Mouse (Mus musculus) limb, embryonic 11.5 days (tissue): ENCODE measurements around the gene Tbc1d21. TPM values are rescaled to one million over a fixed set of nuclear protein-coding genes. Genes with fewer than 3 reads are reported as not detected.
A peak's percentile ranks its signal among the peaks of the same experiment; 100 is the strongest.

Source experiments
- ATAC-seq: fragments of 200-750 bp; cut with Nextera tagmentation; 2 replicates; pipeline ENCODE4 v1.8.0; 2017; ENCODE audit warnings: low read depth; ENCODE audit not compliant: insufficient number of reproducible peaks, low FRiP score, low TSS enrichment
- DNase-seq: peaks from one replicate; pipeline ENCODE4 v3.0.0-alpha.2; 2015; ENCODE audit warnings: low spot score
- H3K27ac ChIP-seq: fragments of 300-500 bp; sonication (generic); replicated peaks from 2 replicates; pipeline ENCODE4 v1.5.1; 2014; ENCODE audit warnings: low read depth, mild to moderate bottlenecking, low read length
- H3K27me3 ChIP-seq: fragments of 300-500 bp; sonication (generic); 2 replicates; pipeline ENCODE4 v1.6.1; 2014; ENCODE audit warnings: mild to moderate bottlenecking, low read length, mixed read lengths; ENCODE audit not compliant: control insufficient read depth, insufficient read depth
- H3K36me3 ChIP-seq: fragments of 300-500 bp; sonication (generic); 2 replicates; pipeline ENCODE4 v1.6.1; 2014; ENCODE audit warnings: mild to moderate bottlenecking, low read length, moderate library complexity, mixed read lengths; ENCODE audit not compliant: control insufficient read depth, insufficient read depth
- H3K4me1 ChIP-seq: fragments of 300-500 bp; sonication (generic); 2 replicates; pipeline ENCODE4 v1.6.1; 2014; ENCODE audit warnings: low read length, mixed read lengths; ENCODE audit not compliant: control insufficient read depth, insufficient read depth
- H3K4me2 ChIP-seq: fragments of 300-500 bp; sonication (generic); 2 replicates; pipeline ENCODE4 v1.6.1; 2014; ENCODE audit warnings: low read depth, mild to moderate bottlenecking, moderate library complexity; ENCODE audit not compliant: severe bottlenecking
- H3K4me3 ChIP-seq: fragments of 300-500 bp; sonication (generic); 2 replicates; pipeline ENCODE4 v1.5.1; 2014; ENCODE audit warnings: low read depth, low read length
- H3K9ac ChIP-seq: fragments of 300-500 bp; sonication (generic); 2 replicates; pipeline ENCODE4 v1.6.1; 2014; ENCODE audit warnings: mild to moderate bottlenecking, low read length
- H3K9me3 ChIP-seq: fragments of 300-500 bp; sonication (generic); 2 replicates; pipeline ENCODE4 v1.6.1; 2016; ENCODE audit warnings: low read length; ENCODE audit not compliant: control insufficient read depth
- WGBS: fragments of 180-500 bp; shearing (Covaris S2); extraction: QIAGEN DNeasy Blood & Tissue Kit; methylation state at CpG from one replicate; pipeline ENCODE4 v1.1.7; 2014; 5-methylcytosine and 5-hydroxymethylcytosine counted together
- polyA plus RNA-seq: library from polyadenylated mRNA; unstranded; fragments of >200 nt; fragmentation: Nextera tagmentation; extraction: Ambion mirVana; gene quantifications from 2 replicates; pipeline ENCODE4 v1.2.1, GENCODE M21; 2014

Gene Tbc1d21
- polyA plus RNA-seq, 1 experiment from 2014 or later = not detected

GRCm38 (mm10) chr9:58355262-58356050 is 14.8 kb downstream of the Tbc1d21 start:
- no peak overlapping the region for H3K4me2 ChIP-seq
- no peak overlapping the region for H3K27ac ChIP-seq
- DNase-seq (no peak), ATAC-seq (no peak)
- WGBS = 31% methylated on average over 6 of the region's 6 CpGs
- no peak overlapping the region for H3K4me3 ChIP-seq
- H3K36me3 ChIP-seq = no peaks in the 10 kb centered on the region
- H3K9ac ChIP-seq = no peak overlapping the region
- no peaks in the 10 kb centered on the region for H3K27me3 ChIP-seq
- no peaks in the 10 kb centered on the region for H3K9me3 ChIP-seq
- H3K4me1 ChIP-seq = no peaks in the 10 kb centered on the region

GRCm38 (mm10) chr9:58354701-58355100 is 15.6 kb downstream of the Tbc1d21 start:
- H3K27me3 ChIP-seq = no peaks in the 10 kb centered on the region
- H3K4me2 ChIP-seq = no peak overlapping the region
- ATAC-seq (no peak), DNase-seq (no peak)
- H3K4me3 ChIP-seq = no peak overlapping the region
- no peak overlapping the region for H3K9ac ChIP-seq
- no peaks in the 10 kb centered on the region for H3K36me3 ChIP-seq
- no peaks in the 10 kb centered on the region for H3K4me1 ChIP-seq
- H3K9me3 ChIP-seq = no peaks in the 10 kb centered on the region
- 83% methylated on average over 6 of the region's 6 CpGs for WGBS
- H3K27ac ChIP-seq = no peak overlapping the region

- no peak overlapping the region for H3K9ac ChIP-seq
- no peaks in the 10 kb centered on the region for H3K36me3 ChIP-seq
- no peaks in the 10 kb centered on the region for H3K27me3 ChIP-seq
- H3K27ac ChIP-seq = no peak overlapping the region
- H3K4me1 ChIP-seq = no peaks in the 10 kb centered on the region
- H3K4me2 ChIP-seq = no peak overlapping the region
- no peaks in the 10 kb centered on the region for H3K9me3 ChIP-seq
- ATAC-seq (no peak), DNase-seq (no peak)
- H3K4me3 ChIP-seq = no peak overlapping the region
- 80% methylated on average over 6 of the region's 6 CpGs for WGBS
Measured at GRCm38 (mm10) chr9:58353224-58353623, 17.0 kb downstream of the Tbc1d21 start.

GRCm38 (mm10) chr9:58347795-58348194 is 22.5 kb downstream of the Tbc1d21 start:
- Histone ChIP-seq H3K36me3 (no peaks in the 10 kb centered on the region), H3K4me1 (peaks cover 3% of the 10 kb centered on the region; the same call in 1 of the 2 replicates), H3K9me3 (no peaks in the 10 kb centered on the region), H3K27me3 (no peaks in the 10 kb centered on the region), H3K9ac (no peak overlapping the region), H3K4me3 (no peak overlapping the region), H3K27ac (no peak overlapping the region), H3K4me2 (no peak overlapping the region)
- no peak for DNase-seq
- WGBS = 88% methylated on average over 6 of the region's 6 CpGs
- no peak for ATAC-seq

GRCm38 (mm10) chr9:58346498-58346897 is 23.8 kb downstream of the Tbc1d21 start:
- Histone ChIP-seq H3K4me3 (no peak overlapping the region), H3K36me3 (no peaks in the 10 kb centered on the region), H3K4me2 (no peak overlapping the region), H3K27ac (no peak overlapping the region), H3K4me1 (peaks cover 3% of the 10 kb centered on the region; the same call in 1 of the 2 replicates), H3K27me3 (no peaks in the 10 kb centered on the region), H3K9ac (no peak overlapping the region), H3K9me3 (no peaks in the 10 kb centered on the region)
- WGBS = 32% methylated on average over 10 of the region's 10 CpGs
- ATAC-seq (no peak), DNase-seq (peak; percentile 69)

- H3K36me3 ChIP-seq = no peaks in the 10 kb centered on the region
- no peak overlapping the region for H3K4me3 ChIP-seq
- ATAC-seq (no peak), DNase-seq (no peak)
- no peak overlapping the region for H3K4me2 ChIP-seq
- no peaks in the 10 kb centered on the region for H3K9me3 ChIP-seq
- no peaks in the 10 kb centered on the region for H3K27me3 ChIP-seq
- H3K27ac ChIP-seq = no peak overlapping the region
- H3K9ac ChIP-seq = no peak overlapping the region
- 37% methylated on average over 7 of the region's 7 CpGs for WGBS
- H3K4me1 ChIP-seq = peaks cover 3% of the 10 kb centered on the region; the same call in 1 of the 2 replicates
Measured at GRCm38 (mm10) chr9:58345963-58346362, 24.3 kb downstream of the Tbc1d21 start.

GRCm38 (mm10) chr9:58341795-58342194 is 28.5 kb downstream of the Tbc1d21 start:
- no peak overlapping the region for H3K9ac ChIP-seq
- DNase-seq (no peak), ATAC-seq (no peak)
- WGBS = 91% methylated on average over 1 of the region's 1 CpGs
- peaks cover 3% of the 10 kb centered on the region; the same call in 1 of the 2 replicates for H3K4me1 ChIP-seq
- H3K27ac ChIP-seq = no peak overlapping the region
- no peak overlapping the region for H3K4me3 ChIP-seq
- no peak overlapping the region for H3K4me2 ChIP-seq
- H3K36me3 ChIP-seq = no peaks in the 10 kb centered on the region
- no peaks in the 10 kb centered on the region for H3K9me3 ChIP-seq
- H3K27me3 ChIP-seq = no peaks in the 10 kb centered on the region

GRCm38 (mm10) chr9:58336650-58337281 is 33.5 kb downstream of the Tbc1d21 start:
- no peaks in the 10 kb centered on the region for H3K4me1 ChIP-seq
- no peak for DNase-seq
- H3K9ac ChIP-seq = no peak overlapping the region
- H3K27me3 ChIP-seq = no peaks in the 10 kb centered on the region
- H3K9me3 ChIP-seq = no peaks in the 10 kb centered on the region
- WGBS = 81% methylated on average over 8 of the region's 8 CpGs
- no peak overlapping the region for H3K4me2 ChIP-seq
- H3K27ac ChIP-seq = no peak overlapping the region
- H3K36me3 ChIP-seq = no peaks in the 10 kb centered on the region
- no peak for ATAC-seq
- no peak overlapping the region for H3K4me3 ChIP-seq
